Mouse (Mus musculus): ENCODE results near the gene Baiap2l1. TPM values are rescaled to one million over a fixed set of nuclear protein-coding genes. Genes with fewer than 3 reads are reported as not detected.

The Baiap2l1 gene
- total RNA-seq (2021) = under 1 TPM; 0.13 to 0.53 TPM
- long read RNA-seq, experiment 1, partial matches to known transcripts = 0 of 1 reads
- long read RNA-seq, experiment 1, other reads (novel, unspliced or antisense) = 0 of 1 reads
- long read RNA-seq, experiment 2 = 0 reads

GRCm38 (mm10) chr5:144357881-144358591 lies at the start of gene Baiap2l1:
Baiap2l1 (minus strand) TSS chr5:144358112.
- peak; percentile 9; the same call in 1 of the 2 replicates for TF ChIP-seq CTCF (IDR thresholded peaks at IDR 0.05)
- DNase-seq = peak; percentile 89
- Histone ChIP-seq H3K4me3 (peak within 1 kb of the TSS; percentile 87), H3K27ac (peak within 1 kb of the TSS; percentile 46)
- intact Hi-C loops (cut with DNase I) = loop anchor here (5.0 kb wide), 1 partner anchor 101 kb away; no protein-coding TSS in a partner anchor

GRCm38 (mm10) chr5:144406256-144406655 lies 48.3 kb upstream of the Baiap2l1 start:
- no peak for TF ChIP-seq CTCF (IDR thresholded peaks at IDR 0.05)
- intact Hi-C loops (cut with DNase I) = no loop called here
- no peak for DNase-seq
- no peak overlapping the region for H3K4me3 ChIP-seq
- no peak overlapping the region for H3K27ac ChIP-seq

GRCm38 (mm10) chr5:144400821-144401220 lies 42.9 kb upstream of the Baiap2l1 start:
- no peak for TF ChIP-seq CTCF (IDR thresholded peaks at IDR 0.05)
- intact Hi-C loops (cut with DNase I) = no loop called here
- DNase-seq = no peak
- H3K4me3 ChIP-seq = no peak overlapping the region
- no peak overlapping the region for H3K27ac ChIP-seq

GRCm38 (mm10) chr5:144397566-144397965 lies 39.7 kb upstream of the Baiap2l1 start:
- intact Hi-C loops (cut with DNase I) = no loop called here
- Histone ChIP-seq H3K4me3 (no peak overlapping the region), H3K27ac (no peak overlapping the region)
- TF ChIP-seq CTCF (IDR thresholded peaks at IDR 0.05) = no peak
- DNase-seq = no peak

- H3K27ac ChIP-seq = no peak overlapping the region
- H3K4me3 ChIP-seq = no peak overlapping the region
- DNase-seq = no peak
- intact Hi-C loops (cut with DNase I) = no loop called here
- no peak for TF ChIP-seq CTCF (IDR thresholded peaks at IDR 0.05)
Observed at GRCm38 (mm10) chr5:144394142-144394541, 36.2 kb upstream of the Baiap2l1 start.

GRCm38 (mm10) chr5:144387851-144388250 lies 29.9 kb upstream of the Baiap2l1 start:
- intact Hi-C loops (cut with DNase I) = loop anchor here (2.0 kb wide), 1 partner anchor 347 kb away; no protein-coding TSS in a partner anchor
- DNase-seq = peak; percentile 21
- TF ChIP-seq CTCF (IDR thresholded peaks at IDR 0.05) = peak; percentile 70
- no peak overlapping the region for H3K4me3 ChIP-seq
- H3K27ac ChIP-seq = no peak overlapping the region

- no peak for DNase-seq
- peak; percentile 52 for TF ChIP-seq CTCF (IDR thresholded peaks at IDR 0.05)
- Histone ChIP-seq H3K27ac (no peak overlapping the region), H3K4me3 (no peak overlapping the region)
- intact Hi-C loops (cut with DNase I) = loop anchor here (5.0 kb wide), 1 partner anchor 117 kb away; no protein-coding TSS in a partner anchor
Observed at GRCm38 (mm10) chr5:144383936-144384335, 26.0 kb upstream of the Baiap2l1 start.

GRCm38 (mm10) chr5:144381782-144382181 lies 23.9 kb upstream of the Baiap2l1 start:
- Histone ChIP-seq H3K4me3 (no peak overlapping the region), H3K27ac (no peak overlapping the region)
- intact Hi-C loops (cut with DNase I) = loop anchor here (5.0 kb wide), 1 partner anchor 114 kb away; no protein-coding TSS in a partner anchor
- peak; percentile 57 for TF ChIP-seq CTCF (IDR thresholded peaks at IDR 0.05)
- no peak for DNase-seq

GRCm38 (mm10) chr5:144380689-144381088 lies 22.8 kb upstream of the Baiap2l1 start:
- H3K27ac ChIP-seq = no peak overlapping the region
- intact Hi-C loops (cut with DNase I) = loop anchor here (5.0 kb wide), 1 partner anchor 113 kb away; no protein-coding TSS in a partner anchor
- no peak for DNase-seq
- no peak overlapping the region for H3K4me3 ChIP-seq
- no peak for TF ChIP-seq CTCF (IDR thresholded peaks at IDR 0.05)

GRCm38 (mm10) chr5:144379431-144379830 lies 21.5 kb upstream of the Baiap2l1 start:
- DNase-seq = no peak
- Histone ChIP-seq H3K4me3 (no peak overlapping the region), H3K27ac (no peak overlapping the region)
- TF ChIP-seq CTCF (IDR thresholded peaks at IDR 0.05) = no peak
- intact Hi-C loops (cut with DNase I) = no loop called here

- intact Hi-C loops (cut with DNase I) = no loop called here
- no peak for TF ChIP-seq CTCF (IDR thresholded peaks at IDR 0.05)
- Histone ChIP-seq H3K27ac (no peak overlapping the region), H3K4me3 (no peak overlapping the region)
- no peak for DNase-seq
Observed at GRCm38 (mm10) chr5:144372885-144373284, 15.0 kb upstream of the Baiap2l1 start.

GRCm38 (mm10) chr5:144372177-144372576 lies 14.3 kb upstream of the Baiap2l1 start:
- no peak for TF ChIP-seq CTCF (IDR thresholded peaks at IDR 0.05)
- Histone ChIP-seq H3K4me3 (no peak overlapping the region), H3K27ac (no peak overlapping the region)
- intact Hi-C loops (cut with DNase I) = no loop called here
- no peak for DNase-seq

GRCm38 (mm10) chr5:144370986-144371385 lies 13.1 kb upstream of the Baiap2l1 start:
- intact Hi-C loops (cut with DNase I) = no loop called here
- H3K4me3 ChIP-seq = no peak overlapping the region
- H3K27ac ChIP-seq = no peak overlapping the region
- no peak for TF ChIP-seq CTCF (IDR thresholded peaks at IDR 0.05)
- no peak for DNase-seq
